Mouse (Mus musculus): ENCODE measurements around the gene Pycr1.
A peak's percentile ranks its signal among the peaks of the same experiment; 100 is the strongest.

Gene Pycr1

GRCm38 (mm10) chr11:120626785-120627467 is 16.6 kb downstream of the Pycr1 start:
- DNase-seq, result no peak

DNA sequence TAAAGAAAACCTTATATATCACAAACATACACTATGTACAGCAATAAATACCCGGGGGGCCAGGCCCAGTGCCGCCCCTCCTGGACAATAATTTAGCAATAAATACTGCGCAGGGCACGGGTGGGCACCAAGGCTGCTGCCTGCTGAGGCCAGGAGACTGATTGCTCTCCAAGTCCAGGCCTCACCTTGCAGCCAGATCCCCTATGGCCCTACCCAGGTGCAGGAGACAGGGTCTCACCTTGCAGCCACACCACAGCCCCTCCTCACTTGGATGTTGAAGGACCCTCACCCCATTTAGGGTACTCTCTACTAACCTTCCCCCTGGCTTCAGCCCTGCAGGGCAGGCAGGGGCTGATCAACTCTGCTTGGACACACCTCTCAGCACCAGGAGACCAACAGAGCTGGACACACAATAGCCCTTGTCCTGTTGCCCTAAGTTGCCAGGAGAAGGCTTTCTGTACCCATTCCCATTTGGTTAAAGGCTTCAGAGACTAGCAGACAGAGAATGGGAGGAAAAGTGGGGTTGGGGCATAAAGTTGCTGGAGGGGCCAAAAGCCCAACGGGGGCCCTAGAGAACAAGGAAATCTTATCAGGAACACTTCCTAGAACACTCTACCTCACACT is 18.3 kb downstream of the Pycr1 start, which contains the start of gene Sirt7:
Gene Sirt7 (minus strand): TSS at position 89 of the 624 bp plus-strand sequence.
- no peak for DNase-seq

GRCm38 (mm10) chr11:120624680-120625111 is 18.9 kb downstream of the Pycr1 start:
- DNase-seq, result peak; percentile 87

DNA sequence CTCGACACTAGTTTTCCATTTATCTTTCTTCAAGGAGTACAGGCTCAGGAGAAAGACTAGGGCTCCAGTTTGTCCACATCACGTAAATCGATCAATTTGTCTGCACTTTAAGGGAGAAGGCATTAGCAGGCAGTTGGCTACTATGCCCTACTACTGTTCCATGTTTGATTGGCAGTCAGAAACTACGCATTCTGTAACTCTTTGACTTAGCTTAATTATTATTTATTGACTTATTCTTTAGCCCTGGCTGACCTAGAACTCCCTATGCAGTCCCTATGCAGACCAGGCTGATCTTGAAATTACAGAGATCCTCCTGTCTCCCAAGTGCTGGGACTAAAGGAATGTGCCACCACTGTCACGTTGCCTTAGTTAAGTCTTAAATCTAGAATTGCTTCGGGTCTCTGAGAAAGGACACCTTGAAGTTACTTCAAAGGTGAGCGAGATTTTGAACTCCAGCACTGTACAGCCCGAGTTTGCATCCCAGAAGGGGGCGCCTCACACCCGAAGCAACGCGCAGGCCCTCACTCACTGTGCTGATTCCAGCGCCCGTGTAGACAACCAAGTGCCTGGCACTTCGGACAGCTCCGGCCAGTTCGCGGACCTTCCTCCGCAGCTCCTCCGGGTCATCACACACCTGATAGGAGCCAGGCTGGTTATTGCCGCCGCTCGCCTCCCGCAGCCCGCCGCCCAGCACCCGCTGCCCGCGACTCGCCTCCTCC is 19.4 kb downstream of the Pycr1 start:
- peak; percentile 74 for DNase-seq

- no peak for DNase-seq
These were observed 20.8 kb downstream of the Pycr1 start for GRCm38 (mm10) chr11:120622805-120623204.

DNA sequence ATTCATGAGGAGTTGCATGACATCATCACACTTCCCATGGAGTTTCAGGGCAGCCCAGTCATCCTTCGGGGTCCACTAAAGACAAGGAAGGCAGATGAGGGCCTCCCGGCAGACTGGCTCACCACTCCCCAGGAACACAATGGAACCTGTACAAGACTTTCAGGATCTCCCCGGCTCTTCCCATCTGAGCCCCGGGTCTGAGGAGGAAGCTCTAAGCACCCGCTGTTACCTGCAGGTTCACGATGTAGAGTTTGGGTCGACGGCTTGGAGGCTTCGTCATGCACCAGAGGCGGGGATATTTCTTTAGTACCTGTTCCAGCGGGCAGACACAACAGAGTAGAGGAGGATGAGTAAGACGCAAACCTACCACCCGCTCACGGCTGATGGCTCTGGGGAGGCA is 23.4 kb downstream of the Pycr1 start:
- no peak for DNase-seq

DNA sequence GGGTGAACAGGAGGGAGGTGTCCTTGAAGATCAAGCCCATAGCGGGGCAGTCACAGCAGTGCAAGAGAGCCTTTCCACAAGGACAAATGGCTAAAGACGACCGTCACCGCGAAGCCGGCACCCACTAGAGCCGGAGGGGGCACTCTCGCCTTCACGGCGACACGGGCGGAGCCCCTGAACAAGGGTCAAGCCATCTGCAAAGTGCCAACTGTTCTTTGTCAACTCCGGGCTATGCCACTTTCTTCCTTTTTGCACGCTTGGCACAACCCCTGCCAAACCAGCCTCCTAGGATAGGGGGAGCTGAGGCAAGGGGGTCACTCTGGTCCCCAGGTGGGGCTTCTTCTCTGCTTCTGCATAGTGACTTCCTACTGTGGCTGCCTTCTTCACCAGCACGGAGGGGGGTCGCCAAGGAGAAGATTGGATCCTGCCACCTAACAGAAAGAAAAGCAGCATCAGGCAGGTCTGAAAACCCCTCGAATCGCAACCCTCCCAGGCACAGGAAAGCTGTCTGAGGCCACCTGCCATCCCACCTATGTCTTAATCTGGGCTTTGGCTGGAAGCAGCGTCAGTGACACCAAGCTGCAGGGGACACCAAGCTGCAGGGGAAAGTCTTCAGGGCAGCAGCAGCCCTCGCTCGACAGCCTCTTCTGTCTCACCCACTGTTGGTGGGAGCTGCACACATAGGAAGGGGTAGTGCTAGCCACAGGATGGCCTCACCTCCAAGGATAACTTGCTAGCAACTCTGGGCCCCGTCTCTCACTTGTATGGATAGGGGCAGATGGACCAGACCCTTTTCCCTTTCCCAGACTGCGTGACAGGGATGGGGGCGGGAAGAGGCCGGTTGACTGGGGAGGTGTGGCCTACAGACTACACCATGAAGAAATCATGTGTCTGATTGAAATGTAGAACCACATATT is 24.7 kb downstream of the Pycr1 start:
- DNase-seq, result no peak

DNA sequence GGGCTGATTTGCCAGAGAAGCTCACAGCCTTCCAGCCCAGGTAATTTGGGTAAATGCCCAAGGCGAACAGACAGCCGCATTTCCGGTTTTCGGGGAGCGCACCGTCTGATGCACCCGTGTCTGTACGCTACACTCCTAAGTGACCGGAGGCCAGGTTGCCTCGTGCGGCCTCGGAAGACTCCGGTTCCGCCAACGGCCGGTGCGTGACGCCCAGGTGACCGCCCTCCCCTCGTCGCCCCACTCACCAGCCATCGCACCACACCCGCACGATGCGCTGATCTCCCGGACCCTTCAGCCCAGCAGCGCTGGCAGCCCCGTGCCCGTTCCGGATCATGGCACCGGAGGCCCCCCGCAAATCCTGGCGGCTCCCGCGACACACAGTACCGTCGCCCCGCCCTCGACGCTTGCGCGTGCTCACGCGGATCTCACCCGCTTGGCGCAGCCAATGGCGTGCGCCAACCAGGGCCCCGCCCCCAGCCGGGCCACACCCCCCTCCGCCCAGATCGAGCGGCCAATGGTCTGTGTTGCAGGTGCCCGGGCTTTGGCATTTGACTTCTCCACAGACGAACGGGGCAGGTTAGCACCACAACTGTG is 26.0 kb downstream of the Pycr1 start, which contains the start of gene Pcyt2:
Gene Pcyt2 (minus strand): TSS at position 418 of the 594 bp plus-strand sequence.
- peak; percentile 91 for DNase-seq

DNA sequence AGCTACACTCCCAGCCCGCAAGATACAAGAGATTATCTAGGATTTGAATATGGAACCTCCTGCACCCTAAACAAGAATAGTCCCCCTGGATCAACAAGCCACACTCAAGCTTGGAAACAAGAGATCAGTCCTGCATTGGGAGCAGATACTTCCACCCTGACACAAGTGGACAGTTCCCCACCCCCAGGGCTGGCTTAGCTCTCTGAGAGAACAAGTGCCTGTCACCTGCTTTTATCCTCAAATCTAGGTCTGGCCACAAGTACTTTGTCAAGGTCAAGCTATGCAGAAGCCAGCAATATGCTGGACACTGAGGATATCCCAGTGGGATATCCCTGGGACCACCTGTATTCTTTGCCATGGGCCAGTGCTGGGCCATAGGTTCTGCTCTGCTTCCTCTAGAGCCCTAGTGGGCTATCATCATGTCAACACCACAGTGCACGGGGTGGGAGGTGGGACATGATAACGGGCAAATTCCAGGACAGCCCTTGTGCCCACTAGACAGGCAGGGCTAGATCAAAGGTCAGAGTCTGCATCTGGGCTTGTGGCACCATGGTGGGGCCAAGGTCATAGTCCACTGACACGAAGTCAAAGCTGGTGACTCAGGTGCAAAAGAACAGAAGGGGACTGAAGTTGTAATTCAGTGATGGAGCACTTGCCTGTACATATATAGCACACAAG is 26.8 kb downstream of the Pycr1 start:
- no peak for DNase-seq

DNA sequence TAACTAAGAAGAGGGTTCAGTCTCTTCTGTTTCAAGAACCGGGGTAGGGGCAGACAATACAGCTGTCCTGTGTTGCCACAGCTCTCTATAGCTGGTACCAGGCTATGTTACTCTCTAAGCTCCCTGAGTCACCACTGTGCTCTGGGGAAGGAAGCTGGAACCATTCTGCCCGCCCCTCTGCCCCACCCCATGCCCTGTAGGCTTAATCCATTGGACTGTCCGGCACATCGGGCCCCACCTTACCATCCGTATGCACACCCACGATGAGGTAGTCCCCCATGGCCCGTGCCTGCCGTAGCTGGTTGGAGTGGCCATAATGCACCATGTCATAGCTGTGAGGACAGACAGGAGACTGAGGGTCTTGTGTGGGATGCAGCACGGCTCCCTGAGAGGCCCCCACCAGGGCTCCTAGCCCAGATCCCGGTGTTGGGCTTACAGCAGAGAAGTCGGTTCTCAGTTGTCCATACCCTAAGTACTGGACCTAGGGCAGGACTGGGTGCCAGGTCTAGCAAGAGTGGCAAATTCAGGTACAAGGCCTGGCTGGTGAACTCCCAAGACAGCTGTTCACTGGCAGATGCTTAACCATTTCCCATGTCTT is 27.9 kb downstream of the Pycr1 start:
- no peak for DNase-seq

DNA sequence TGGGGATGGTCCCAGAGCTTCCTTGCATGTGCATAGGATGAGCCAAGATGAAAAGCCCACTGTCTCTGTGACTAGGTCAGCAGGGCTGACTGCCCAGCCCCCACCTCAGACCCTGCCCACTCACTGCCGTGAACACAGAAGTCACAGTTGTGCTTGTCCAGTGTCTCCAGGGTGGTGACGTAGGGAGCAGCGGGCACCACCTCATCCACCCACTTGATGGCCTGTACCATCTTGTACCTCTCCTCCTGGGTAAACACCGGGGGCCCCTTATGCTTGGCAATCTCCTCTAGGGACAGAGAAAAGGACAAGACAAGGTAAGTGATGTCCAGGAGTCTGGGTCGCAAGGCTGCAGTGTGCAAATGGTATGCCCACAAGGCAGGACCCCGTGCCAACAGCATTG is 28.4 kb downstream of the Pycr1 start:
- no peak for DNase-seq

- DNase-seq, result no peak
These were observed 29.6 kb downstream of the Pycr1 start for GRCm38 (mm10) chr11:120613976-120614375.

- DNase-seq, result no peak
These were observed 30.0 kb downstream of the Pycr1 start for GRCm38 (mm10) chr11:120613481-120613972.

DNA sequence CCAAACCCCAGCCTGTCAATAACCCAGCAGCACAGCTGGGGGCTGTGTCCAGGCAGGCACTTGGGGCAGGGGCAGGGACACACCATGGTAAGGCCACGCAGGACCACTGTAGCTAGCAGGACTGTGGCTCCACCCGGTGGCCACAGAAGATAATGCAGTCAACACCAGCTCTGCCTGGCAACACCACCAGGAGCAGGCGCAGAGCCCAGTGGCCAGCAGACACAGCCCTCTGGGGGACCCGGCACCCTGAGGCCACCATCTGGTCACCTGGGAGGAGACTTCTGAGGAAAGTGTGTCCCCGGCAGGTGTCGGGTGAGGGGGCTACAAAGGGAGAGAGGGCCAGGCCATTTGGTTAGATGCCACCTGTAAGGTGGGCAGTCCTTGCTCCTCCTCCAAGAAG is 30.8 kb downstream of the Pycr1 start:
- peak; percentile 78 for DNase-seq

GRCm38 (mm10) chr11:120610477-120611046 is 33.0 kb downstream of the Pycr1 start:
- DNase-seq, result no peak

- no peak for DNase-seq
These were observed 34.3 kb downstream of the Pycr1 start for GRCm38 (mm10) chr11:120609250-120609649.

DNA sequence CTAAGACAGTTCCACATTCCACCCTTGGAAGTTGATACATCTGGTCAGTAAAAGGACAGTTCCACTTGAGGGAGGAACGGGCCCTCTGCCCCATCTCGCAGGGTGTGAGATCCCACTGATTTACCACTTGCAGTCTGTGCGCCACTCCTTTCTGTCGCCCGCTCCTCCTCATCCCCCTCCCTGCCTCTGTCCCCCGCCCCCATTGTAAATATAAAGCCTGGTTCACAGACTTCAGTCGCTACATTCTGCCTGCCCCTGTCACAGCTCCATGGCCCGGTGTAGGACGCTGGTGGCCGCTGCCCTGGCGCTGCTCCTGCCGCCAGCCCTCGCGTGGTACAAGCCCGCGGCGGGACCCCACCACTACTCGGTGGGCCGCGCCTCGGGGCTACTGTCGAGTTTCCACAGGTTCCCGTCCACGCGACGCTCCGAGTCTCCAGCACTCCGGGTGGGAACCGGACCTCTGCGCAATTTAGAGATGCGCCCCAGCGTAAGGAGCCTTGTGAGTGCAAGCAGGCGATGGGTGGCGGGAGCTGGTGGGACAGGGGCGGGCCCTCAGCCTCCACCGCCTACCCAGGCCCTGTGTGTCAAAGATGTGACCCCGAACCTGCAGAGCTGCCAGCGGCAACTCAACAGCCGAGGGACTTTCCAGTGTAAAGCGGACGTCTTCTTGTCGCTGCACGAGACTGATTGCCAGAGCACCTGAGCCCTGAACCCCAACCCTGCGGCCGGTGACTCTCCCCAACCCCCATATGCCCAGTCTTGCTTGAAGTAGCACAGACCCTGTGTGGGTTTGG is 35.1 kb downstream of the Pycr1 start, which contains the start of gene Npb:
Gene Npb (plus strand): TSS at position 237 of the 794 bp plus-strand sequence.
- no peak for DNase-seq

DNA sequence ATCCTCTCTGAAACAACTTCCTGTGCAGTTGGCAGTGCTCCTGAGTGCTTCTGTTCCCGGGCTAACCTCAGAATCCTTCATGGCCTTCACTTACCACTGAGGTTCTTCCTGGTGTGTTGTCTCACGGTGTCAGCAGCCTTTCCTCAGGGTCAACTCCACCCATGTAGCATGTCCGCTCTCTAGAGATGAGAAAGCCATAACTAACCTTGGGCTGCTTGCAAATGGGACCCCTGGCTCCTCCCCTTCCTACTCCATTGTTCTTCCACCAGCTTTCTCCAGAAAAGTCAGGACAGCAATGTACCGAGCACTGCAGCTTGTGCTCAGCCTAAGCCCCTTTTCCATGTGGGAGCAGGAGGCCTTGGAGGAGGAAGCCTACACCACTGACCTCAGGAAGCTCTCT is 36.8 kb downstream of the Pycr1 start:
- no peak for DNase-seq

DNA sequence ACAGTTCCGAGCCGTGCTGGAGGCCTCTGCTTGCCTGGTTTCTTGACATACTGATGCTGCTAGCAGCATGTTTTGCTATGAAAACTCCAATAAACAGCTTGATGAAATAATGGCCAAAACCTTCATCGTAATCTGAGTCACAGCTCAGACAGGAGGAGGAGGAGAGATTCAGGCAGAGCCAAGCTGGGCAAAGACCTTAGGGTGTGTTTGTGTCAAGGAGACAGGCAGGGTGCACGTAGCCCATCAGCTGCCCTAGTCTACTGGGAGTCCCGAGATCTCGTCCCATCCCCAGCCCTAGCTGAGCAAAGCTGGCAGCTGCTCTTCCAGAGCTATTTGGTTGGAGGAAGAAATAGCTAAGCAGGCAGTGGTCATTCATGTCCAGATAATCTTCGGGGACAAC is 37.9 kb downstream of the Pycr1 start:
- no peak for DNase-seq

DNA sequence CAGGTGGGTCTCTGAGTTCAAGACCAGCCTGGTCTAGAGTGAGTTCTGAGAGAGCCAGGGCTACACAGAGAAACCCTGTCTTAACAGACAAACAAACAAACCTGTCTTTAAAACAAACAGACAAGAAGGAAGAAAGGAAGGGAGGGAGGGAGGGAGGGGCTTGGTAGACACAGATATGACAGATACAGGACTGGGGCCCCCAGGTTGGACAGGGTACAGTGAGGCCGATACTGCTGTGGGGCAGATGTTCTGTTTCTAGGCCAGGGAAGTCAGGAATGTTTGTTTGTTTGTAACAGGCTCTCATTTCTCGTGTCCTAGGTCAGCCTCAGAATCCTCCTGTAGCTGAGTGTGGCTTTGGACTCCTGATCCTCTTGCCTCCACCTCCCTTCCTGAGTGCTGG is 40.0 kb downstream of the Pycr1 start:
- DNase-seq, result no peak
